Mouse (Mus musculus): Measurements from ENCODE around the gene Pkd1.

GRCm38 (mm10) chr17:24514270-24515257 is 35.1 kb upstream of the Pkd1 start:
- TF ChIP-seq CTCF (IDR thresholded peaks at IDR 0.05; ENCODE audit: low read depth): no peak
- TF ChIP-seq EP300 (IDR thresholded peaks at IDR 0.05; ENCODE audit: low read depth): no peak

Measured in heart, postnatal 0 days (tissue).